Mouse (Mus musculus): Measurements from ENCODE around the gene Eif3m. TPM values are rescaled to one million over a fixed set of nuclear protein-coding genes. Genes with fewer than 3 reads are reported as not detected.
"Not testable (repeated sequence)": the region's sequence is repeated elsewhere in the genome, so short reads cannot be mapped to it uniquely, and the experiment has no call there.

The Eif3m gene
- polyA plus RNA-seq, 1 experiment from 2014 or later: 207 TPM

DNA sequence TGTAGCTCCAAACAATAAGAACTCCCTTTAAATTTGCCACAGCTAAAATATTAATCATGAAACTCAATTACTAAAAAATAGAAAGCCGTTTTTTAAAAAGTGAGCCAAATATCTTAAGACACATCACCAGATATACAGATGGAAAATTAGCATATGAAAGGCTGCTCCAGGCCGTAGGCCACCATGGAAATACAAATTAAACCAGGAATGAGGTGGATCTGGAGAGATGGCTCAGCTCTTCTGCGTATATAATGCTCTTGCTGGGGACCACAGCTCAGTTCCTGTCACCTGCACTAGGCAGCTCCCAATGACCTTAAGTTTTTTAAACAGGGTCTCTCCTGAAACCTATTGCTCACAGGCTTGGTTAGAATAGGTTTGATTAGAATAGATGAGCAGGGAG, 17.2 kb upstream of the Eif3m start:
- peaks cover 6% of the 10 kb centered on the region; the same call in 1 of the 2 replicates for H3K4me1 ChIP-seq (replicated peaks)
- WGBS: 86% methylated on average over 3 of the region's 3 CpGs
- no peak overlapping the region for H3K4me2 ChIP-seq
- no peak overlapping the region for H3K27ac ChIP-seq (ENCODE audit: poor library complexity, severe bottlenecking)
- no peaks in the 10 kb centered on the region for H3K9me3 ChIP-seq (replicated peaks)
- no peak overlapping the region for H3K4me3 ChIP-seq
- no peak for ATAC-seq (ENCODE audit: insufficient number of reproducible peaks, low FRiP score)
- 0 out of 2 replicates have a peak, but pooled peaks cover 2% of the 10 kb centered on the region for H3K27me3 ChIP-seq (replicated peaks)
- no peaks in the 10 kb centered on the region for H3K36me3 ChIP-seq
- no peak overlapping the region for H3K9ac ChIP-seq

DNA sequence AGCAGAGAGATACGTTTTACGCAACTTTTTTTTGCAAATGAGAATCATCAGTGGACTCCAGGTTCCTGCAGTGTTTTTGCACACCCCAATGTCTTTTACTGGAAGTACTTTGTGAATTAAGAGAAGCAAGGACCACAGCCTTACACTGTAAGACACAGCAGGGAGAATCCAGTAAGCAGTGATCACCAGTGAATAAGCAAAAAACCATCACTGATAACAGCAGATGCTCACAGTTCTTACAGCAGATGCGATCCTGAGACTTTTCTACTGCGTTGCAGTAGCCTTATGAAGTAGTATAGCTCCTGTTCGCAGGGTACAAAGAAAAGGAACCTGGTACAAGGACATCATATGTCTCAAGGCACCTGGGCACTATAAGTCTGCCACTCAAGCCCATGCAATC, 13.6 kb upstream of the Eif3m start:
- no peak for ATAC-seq (ENCODE audit: insufficient number of reproducible peaks, low FRiP score)
- H3K9ac ChIP-seq: no peak overlapping the region
- H3K4me3 ChIP-seq: no peak overlapping the region
- peaks cover 1% of the 10 kb centered on the region; the same call in 1 of the 2 replicates for H3K4me1 ChIP-seq (replicated peaks)
- no peak overlapping the region for H3K4me2 ChIP-seq
- H3K27ac ChIP-seq (ENCODE audit: poor library complexity, severe bottlenecking): no peak overlapping the region
- no peaks in the 10 kb centered on the region for H3K9me3 ChIP-seq (replicated peaks)
- 88% methylated on average over 5 of the region's 5 CpGs for WGBS
- 0 out of 2 replicates have a peak, but pooled peaks cover 2% of the 10 kb centered on the region for H3K27me3 ChIP-seq (replicated peaks)
- no peaks in the 10 kb centered on the region for H3K36me3 ChIP-seq

DNA sequence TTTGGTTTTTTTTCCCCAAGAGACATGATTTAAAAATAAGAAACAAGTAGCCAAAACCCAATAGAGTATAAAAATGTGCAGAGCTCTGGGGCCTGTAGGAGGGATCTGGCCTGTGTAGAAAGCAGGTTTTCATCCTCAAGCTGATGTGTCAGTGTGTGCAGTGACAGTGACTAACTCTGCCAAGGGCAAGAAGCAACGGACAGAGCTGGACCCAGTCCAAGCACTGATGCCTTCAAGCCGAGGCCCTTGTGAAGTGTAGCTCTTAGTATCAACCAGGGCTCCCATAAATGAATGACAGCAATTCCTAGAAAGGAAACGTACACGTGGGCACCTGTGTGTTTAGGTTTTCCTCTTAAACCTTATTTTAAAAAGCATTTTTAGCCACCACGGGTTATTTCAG, 11.9 kb upstream of the Eif3m start:
- Histone ChIP-seq H3K27me3 (replicated peaks) (0 out of 2 replicates have a peak, but pooled peaks cover 2% of the 10 kb centered on the region), H3K27ac (ENCODE audit: poor library complexity, severe bottlenecking) (no peak overlapping the region), H3K9ac (no peak overlapping the region), H3K36me3 (no peaks in the 10 kb centered on the region), H3K4me3 (no peak overlapping the region), H3K9me3 (replicated peaks) (no peaks in the 10 kb centered on the region), H3K4me2 (no peak overlapping the region), H3K4me1 (replicated peaks) (peaks cover 1% of the 10 kb centered on the region; the same call in 1 of the 2 replicates)
- WGBS: 54% methylated on average over 5 of the region's 5 CpGs
- no peak for ATAC-seq (ENCODE audit: insufficient number of reproducible peaks, low FRiP score)

GRCm38 (mm10) chr2:105026950-105027695, 10.2 kb upstream of the Eif3m start:
- H3K27me3 ChIP-seq (replicated peaks): 0 out of 2 replicates have a peak, but pooled peaks cover 2% of the 10 kb centered on the region
- no peak overlapping the region for H3K9ac ChIP-seq
- no peaks in the 10 kb centered on the region for H3K36me3 ChIP-seq
- ATAC-seq (ENCODE audit: insufficient number of reproducible peaks, low FRiP score): no peak
- peaks cover 11% of the 10 kb centered on the region; the same call in 1 of the 2 replicates for H3K4me1 ChIP-seq (replicated peaks)
- H3K9me3 ChIP-seq (replicated peaks): no peaks in the 10 kb centered on the region
- H3K4me2 ChIP-seq: no peak overlapping the region
- no peak overlapping the region for H3K27ac ChIP-seq (ENCODE audit: poor library complexity, severe bottlenecking)
- 58% methylated on average over 22 of the region's 22 CpGs for WGBS
- H3K4me3 ChIP-seq: no peak overlapping the region

- H3K9me3 ChIP-seq (replicated peaks); H3K4me3 ChIP-seq; H3K27me3 ChIP-seq (replicated peaks); H3K9ac ChIP-seq; H3K4me2 ChIP-seq; H3K27ac ChIP-seq (ENCODE audit: poor library complexity, severe bottlenecking); ATAC-seq (ENCODE audit: insufficient number of reproducible peaks, low FRiP score); H3K36me3 ChIP-seq: not testable (repeated sequence)
- WGBS: 54% methylated on average over 12 of the region's 12 CpGs
- peaks cover 11% of the 10 kb centered on the region; the same call in 1 of the 2 replicates for H3K4me1 ChIP-seq (replicated peaks)
Observed at GRCm38 (mm10) chr2:105025610-105026009, 8.7 kb upstream of the Eif3m start.

- no peak overlapping the region for H3K4me2 ChIP-seq
- H3K9me3 ChIP-seq (replicated peaks): no peaks in the 10 kb centered on the region
- no peak overlapping the region for H3K9ac ChIP-seq
- ATAC-seq (ENCODE audit: insufficient number of reproducible peaks, low FRiP score): no peak
- 69% methylated on average over 4 of the region's 4 CpGs for WGBS
- H3K4me3 ChIP-seq: no peak overlapping the region
- H3K27ac ChIP-seq (ENCODE audit: poor library complexity, severe bottlenecking): no peak overlapping the region
- peaks cover 11% of the 10 kb centered on the region; the same call in 1 of the 2 replicates for H3K4me1 ChIP-seq (replicated peaks)
- no peaks in the 10 kb centered on the region for H3K27me3 ChIP-seq (replicated peaks)
- H3K36me3 ChIP-seq: no peaks in the 10 kb centered on the region
Observed at GRCm38 (mm10) chr2:105023815-105024214, 6.9 kb upstream of the Eif3m start.

DNA sequence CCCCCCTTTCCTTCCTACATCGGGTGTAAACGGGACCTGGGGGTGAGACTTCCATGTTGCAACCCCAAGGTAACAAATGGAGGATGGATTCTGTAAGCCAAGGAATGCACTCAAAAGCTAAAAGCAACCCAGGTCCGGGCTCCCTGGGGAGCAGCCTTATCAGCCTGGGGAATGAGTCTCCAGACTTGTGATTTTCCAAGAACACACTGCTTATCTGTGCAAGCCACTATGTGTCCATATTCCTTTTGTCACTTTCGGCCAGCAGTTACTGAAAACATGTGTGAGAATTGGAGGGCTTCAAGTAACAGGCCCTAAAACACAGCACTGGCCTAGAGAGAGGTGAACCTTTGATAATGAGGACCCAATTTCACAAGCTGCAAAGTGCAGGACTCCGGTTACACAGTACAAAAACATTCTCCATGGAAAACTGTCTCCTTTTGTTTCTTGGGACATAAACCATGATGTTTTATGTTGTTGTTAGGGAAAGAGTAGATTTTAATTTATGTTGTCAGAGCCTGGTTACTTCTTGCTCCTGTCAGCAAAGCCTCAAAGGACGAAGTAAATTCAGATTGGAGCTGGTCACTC, 6.2 kb upstream of the Eif3m start:
- Histone ChIP-seq H3K4me2 (no peak overlapping the region), H3K9ac (no peak overlapping the region), H3K27me3 (replicated peaks) (no peaks in the 10 kb centered on the region), H3K36me3 (no peaks in the 10 kb centered on the region), H3K27ac (ENCODE audit: poor library complexity, severe bottlenecking) (no peak overlapping the region), H3K4me3 (no peak overlapping the region), H3K9me3 (replicated peaks) (no peaks in the 10 kb centered on the region), H3K4me1 (replicated peaks) (peaks cover 11% of the 10 kb centered on the region; the same call in 1 of the 2 replicates)
- 29% methylated on average over 6 of the region's 6 CpGs for WGBS
- peak; percentile 40; the same call in 1 of the 2 replicates for ATAC-seq (ENCODE audit: insufficient number of reproducible peaks, low FRiP score)

DNA sequence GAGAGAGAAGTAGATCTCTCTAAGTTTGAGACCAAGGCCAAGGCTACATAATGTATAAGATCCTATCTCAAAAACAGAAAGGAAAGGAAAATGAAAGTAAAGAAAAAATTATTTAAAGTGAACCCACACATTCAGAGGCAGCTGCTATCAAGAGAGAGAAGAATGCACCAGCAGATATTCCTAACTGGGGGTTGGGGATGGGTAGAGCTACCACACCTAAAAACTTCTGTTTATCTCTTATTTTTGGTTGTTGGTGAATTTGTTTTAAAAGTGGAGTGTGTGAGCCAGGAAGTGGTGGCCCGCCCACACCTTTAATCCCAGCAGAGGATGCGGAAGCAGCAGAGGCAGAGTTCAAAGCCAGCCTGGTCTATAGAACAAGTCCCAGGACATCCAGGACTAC, 5.0 kb upstream of the Eif3m start:
- Histone ChIP-seq H3K9me3 (replicated peaks) (no peaks in the 10 kb centered on the region), H3K27ac (ENCODE audit: poor library complexity, severe bottlenecking) (no peak overlapping the region), H3K27me3 (replicated peaks) (no peaks in the 10 kb centered on the region), H3K36me3 (no peaks in the 10 kb centered on the region), H3K9ac (no peak overlapping the region), H3K4me1 (replicated peaks) (peaks cover 11% of the 10 kb centered on the region), H3K4me2 (no peak overlapping the region), H3K4me3 (no peak overlapping the region)
- 89% methylated on average over 2 of the region's 2 CpGs for WGBS
- no peak for ATAC-seq (ENCODE audit: insufficient number of reproducible peaks, low FRiP score)

DNA sequence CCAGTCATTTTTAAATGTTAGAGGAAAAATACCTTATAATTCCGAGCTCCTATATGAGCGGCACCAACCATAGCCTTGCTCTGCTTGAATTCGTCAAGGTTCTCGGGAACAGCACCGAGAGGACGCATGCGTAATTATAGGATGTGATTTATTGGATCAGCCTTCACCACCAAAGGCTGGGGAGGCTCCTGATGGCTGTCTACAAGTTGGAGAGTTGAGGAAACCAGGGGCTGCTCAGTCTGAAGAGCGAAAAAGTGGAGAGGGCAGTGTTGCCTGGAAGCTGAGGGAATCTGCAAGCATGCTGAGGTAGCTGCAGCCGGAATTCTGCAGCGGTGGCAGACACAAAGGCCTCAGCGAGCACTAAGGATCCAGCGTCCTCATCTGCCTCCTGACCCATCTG, 4.4 kb upstream of the Eif3m start:
- no peak for ATAC-seq (ENCODE audit: insufficient number of reproducible peaks, low FRiP score)
- H3K9ac ChIP-seq: no peak overlapping the region
- H3K9me3 ChIP-seq (replicated peaks): no peaks in the 10 kb centered on the region
- H3K4me2 ChIP-seq: no peak overlapping the region
- WGBS: 80% methylated on average over 12 of the region's 12 CpGs
- no peak overlapping the region for H3K4me3 ChIP-seq
- H3K4me1 ChIP-seq (replicated peaks): peaks cover 11% of the 10 kb centered on the region
- H3K36me3 ChIP-seq: no peaks in the 10 kb centered on the region
- H3K27me3 ChIP-seq (replicated peaks): no peaks in the 10 kb centered on the region
- H3K27ac ChIP-seq (ENCODE audit: poor library complexity, severe bottlenecking): no peak overlapping the region

- 85% methylated on average over 1 of the region's 1 CpGs for WGBS
- ATAC-seq (ENCODE audit: insufficient number of reproducible peaks, low FRiP score): no peak
Observed at GRCm38 (mm10) chr2:105019457-105019856, 2.6 kb upstream of the Eif3m start.

DNA sequence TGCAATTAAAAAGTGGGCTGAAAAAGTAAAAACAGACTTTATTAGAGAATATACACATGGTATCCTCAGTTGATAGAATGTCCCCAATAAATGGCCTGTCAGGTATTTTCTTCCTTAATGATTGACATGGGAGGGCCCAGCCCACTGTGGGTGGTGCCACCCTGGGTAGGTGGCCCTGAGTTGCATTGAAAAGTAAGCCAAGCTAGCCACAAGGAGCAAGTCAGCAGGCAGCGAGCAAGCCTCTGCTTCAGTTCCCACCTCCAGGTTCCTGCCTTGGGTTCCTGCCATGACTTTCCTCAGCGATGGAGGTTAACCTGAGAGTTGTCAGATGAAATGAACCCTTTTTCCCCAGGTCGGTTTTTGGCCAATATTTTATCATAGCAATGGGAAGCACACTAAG, 922 bp upstream of the Eif3m start:
- WGBS: 83% methylated on average over 3 of the region's 3 CpGs
- no peaks in the 10 kb centered on the region for H3K27me3 ChIP-seq (replicated peaks)
- peaks cover 5% of the 10 kb centered on the region; the same call in 1 of the 2 replicates for H3K4me1 ChIP-seq (replicated peaks)
- H3K4me3 ChIP-seq: no peak overlapping the region
- H3K9me3 ChIP-seq (replicated peaks): no peaks in the 10 kb centered on the region
- H3K36me3 ChIP-seq: peaks cover 11% of the 10 kb centered on the region
- H3K9ac ChIP-seq: no peak overlapping the region
- H3K27ac ChIP-seq (ENCODE audit: poor library complexity, severe bottlenecking): no peak overlapping the region
- ATAC-seq (ENCODE audit: insufficient number of reproducible peaks, low FRiP score): no peak
- no peak overlapping the region for H3K4me2 ChIP-seq

More at GRCm38 (mm10) chr2:105019457-105019856, 2.6 kb upstream of the Eif3m start:
- Histone ChIP-seq H3K9ac (no peak overlapping the region), H3K4me2 (no peak overlapping the region), H3K4me1 (replicated peaks) (peaks cover 14% of the 10 kb centered on the region), H3K27ac (ENCODE audit: poor library complexity, severe bottlenecking) (no peak overlapping the region), H3K27me3 (replicated peaks) (no peaks in the 10 kb centered on the region), H3K9me3 (replicated peaks) (no peaks in the 10 kb centered on the region), H3K4me3 (no peak overlapping the region), H3K36me3 (no peaks in the 10 kb centered on the region)
